Mouse (Mus musculus) right cerebral cortex, adult 18-20 months (tissue): ENCODE data around the gene Tspoap1.
A peak's percentile ranks its signal among the peaks of the same experiment; 100 is the strongest.

ENCODE experiments used
- DNase-seq: peaks from one replicate; pipeline ENCODE4 v3.0.0; 2022; ENCODE audit warnings: mixed read lengths

Gene Tspoap1

GRCm38 (mm10) chr11:87760301-87761081 lies at the start of gene Tspoap1:
Gene Tspoap1 (plus strand): TSS chr11:87760541.
- DNase-seq, result peak; percentile 87

- DNase-seq, result no peak
Observed at GRCm38 (mm10) chr11:87712188-87712587, 48.2 kb upstream of the Tspoap1 start.

GRCm38 (mm10) chr11:87715999-87716398 lies 44.3 kb upstream of the Tspoap1 start:
- DNase-seq, result no peak

- no peak for DNase-seq
Observed at GRCm38 (mm10) chr11:87719526-87719925, 40.8 kb upstream of the Tspoap1 start.

- no peak for DNase-seq
Observed at GRCm38 (mm10) chr11:87720324-87720723, 40.0 kb upstream of the Tspoap1 start.

GRCm38 (mm10) chr11:87720839-87721238 lies 39.5 kb upstream of the Tspoap1 start:
- no peak for DNase-seq

- no peak for DNase-seq
Observed at GRCm38 (mm10) chr11:87722168-87722567, 38.2 kb upstream of the Tspoap1 start.

- DNase-seq, result no peak
Observed at GRCm38 (mm10) chr11:87722891-87723290, 37.5 kb upstream of the Tspoap1 start.

- no peak for DNase-seq
Observed at GRCm38 (mm10) chr11:87725515-87725914, 34.8 kb upstream of the Tspoap1 start.

GRCm38 (mm10) chr11:87725964-87726562 lies 34.3 kb upstream of the Tspoap1 start:
- DNase-seq, result no peak

- DNase-seq, result no peak
Observed at GRCm38 (mm10) chr11:87727021-87727420, 33.3 kb upstream of the Tspoap1 start.

GRCm38 (mm10) chr11:87727471-87727870 lies 32.9 kb upstream of the Tspoap1 start:
- DNase-seq, result no peak

GRCm38 (mm10) chr11:87728850-87729592 lies 31.3 kb upstream of the Tspoap1 start:
- no peak for DNase-seq

- no peak for DNase-seq
Observed at GRCm38 (mm10) chr11:87729593-87730185, 30.7 kb upstream of the Tspoap1 start.

- no peak for DNase-seq
Observed at GRCm38 (mm10) chr11:87730652-87731310, 29.6 kb upstream of the Tspoap1 start.

- no peak for DNase-seq
Observed at GRCm38 (mm10) chr11:87734346-87734745, 26.0 kb upstream of the Tspoap1 start.

- no peak for DNase-seq
Observed at GRCm38 (mm10) chr11:87735691-87736090, 24.6 kb upstream of the Tspoap1 start.

GRCm38 (mm10) chr11:87736647-87737134 lies 23.6 kb upstream of the Tspoap1 start:
- peak; percentile 58 for DNase-seq

- DNase-seq, result peak; percentile 96
Observed at GRCm38 (mm10) chr11:87737175-87737740, 23.1 kb upstream of the Tspoap1 start, which contains the start of gene Supt4a. Gene Supt4a (plus strand): TSS chr11:87737552.

GRCm38 (mm10) chr11:87743691-87744090 lies 16.6 kb upstream of the Tspoap1 start:
- no peak for DNase-seq

GRCm38 (mm10) chr11:87744964-87745363 lies 15.4 kb upstream of the Tspoap1 start:
- no peak for DNase-seq
